Mouse (Mus musculus) cerebellum, postnatal 4 days (tissue): ENCODE measurements around the gene Grin2c.

Experiments
- DNase-seq, 2 experiments: peaks; one replicate each; pipeline ENCODE4 v3.0.0; 2022; ENCODE audit warnings: low spot score in 2 of 2, mixed read lengths in 1 of 2

Grin2c gene

GRCm38 (mm10) chr11:115232889-115233288 lies 34.2 kb downstream of the Grin2c start:
- no peak for DNase-seq

GRCm38 (mm10) chr11:115231924-115232323 lies 35.1 kb downstream of the Grin2c start:
- peak in 1 of 2 experiments; percentile 33 for DNase-seq

GRCm38 (mm10) chr11:115231168-115231915 lies 35.7 kb downstream of the Grin2c start:
- no peak for DNase-seq

GRCm38 (mm10) chr11:115229021-115229930 lies 37.8 kb downstream of the Grin2c start:
- no peak for DNase-seq

- DNase-seq = no peak
Observed at GRCm38 (mm10) chr11:115228430-115228829, 38.6 kb downstream of the Grin2c start.

GRCm38 (mm10) chr11:115227640-115228039 lies 39.4 kb downstream of the Grin2c start:
- DNase-seq = no peak

GRCm38 (mm10) chr11:115226811-115227491 lies 40.1 kb downstream of the Grin2c start:
- DNase-seq = no peak

GRCm38 (mm10) chr11:115225301-115225700 lies 41.7 kb downstream of the Grin2c start:
- no peak for DNase-seq

- DNase-seq = peak; percentile 50 to 71
Observed at GRCm38 (mm10) chr11:115224889-115225288, 42.2 kb downstream of the Grin2c start.

GRCm38 (mm10) chr11:115223877-115224276 lies 43.2 kb downstream of the Grin2c start:
- DNase-seq = no peak

GRCm38 (mm10) chr11:115223451-115223850 lies 43.6 kb downstream of the Grin2c start:
- no peak for DNase-seq

GRCm38 (mm10) chr11:115222570-115222969 lies 44.5 kb downstream of the Grin2c start:
- no peak for DNase-seq

- peak in 1 of 2 experiments; percentile 57 for DNase-seq
Observed at GRCm38 (mm10) chr11:115222077-115222476, 45.0 kb downstream of the Grin2c start.

GRCm38 (mm10) chr11:115219685-115220084 lies 47.4 kb downstream of the Grin2c start:
- DNase-seq = no peak

GRCm38 (mm10) chr11:115219263-115219662 lies 47.8 kb downstream of the Grin2c start:
- DNase-seq = no peak

- DNase-seq = peak; percentile 58 to 79
Observed at GRCm38 (mm10) chr11:115217439-115218410, 49.3 kb downstream of the Grin2c start.

GRCm38 (mm10) chr11:115215123-115215522 lies 51.9 kb downstream of the Grin2c start:
- no peak for DNase-seq

- DNase-seq = no peak
Observed at GRCm38 (mm10) chr11:115212116-115212515, 54.9 kb downstream of the Grin2c start.

- DNase-seq = no peak
Observed at GRCm38 (mm10) chr11:115209958-115210357, 57.1 kb downstream of the Grin2c start.

GRCm38 (mm10) chr11:115208776-115209732 lies 58.0 kb downstream of the Grin2c start:
- peak in 1 of 2 experiments; percentile 47 for DNase-seq
